Mouse (Mus musculus): ENCODE results near the gene Borcs6. TPM values are rescaled to one million over a fixed set of nuclear protein-coding genes. Genes with fewer than 3 reads are reported as not detected.
A peak's percentile ranks its signal among the peaks of the same experiment; 100 is the strongest.

Borcs6 gene
- total and polyA plus RNA-seq, 2 experiments from 2014 or later: 20.9 to 32.8 TPM

GRCm38 (mm10) chr11:69020691-69021090, 38.8 kb upstream of the Borcs6 start:
- DNase-seq (no peak), ATAC-seq (no peak)
- Histone ChIP-seq H3K36me3 (ENCODE audit: insufficient read depth) (peaks cover 44% of the 10 kb centered on the region), H3K27ac (ENCODE audit: low read depth, low read length) (no peak overlapping the region), H3K4me3 (ENCODE audit: low read depth, low read length) (no peak overlapping the region), H3K4me1 (ENCODE audit: insufficient read depth) (peaks cover 7% of the 10 kb centered on the region), H3K4me2 (ENCODE audit: low read depth) (no peak overlapping the region), H3K9ac (no peak overlapping the region), H3K27me3 (ENCODE audit: insufficient read depth, low read length) (no peaks in the 10 kb centered on the region), H3K9me3 (ENCODE audit: low read length) (no peaks in the 10 kb centered on the region)
- no peak for TF ChIP-seq CTCF (IDR thresholded peaks at IDR 0.05; ENCODE audit: low read depth)

GRCm38 (mm10) chr11:69026562-69026961, 33.0 kb upstream of the Borcs6 start:
- H3K9ac ChIP-seq: no peak overlapping the region
- no peak overlapping the region for H3K4me2 ChIP-seq (ENCODE audit: low read depth)
- H3K27me3 ChIP-seq (ENCODE audit: insufficient read depth, low read length): no peaks in the 10 kb centered on the region
- no peak overlapping the region for H3K4me3 ChIP-seq (ENCODE audit: low read depth, low read length)
- H3K27ac ChIP-seq (ENCODE audit: low read depth, low read length): no peak overlapping the region
- H3K36me3 ChIP-seq (ENCODE audit: insufficient read depth): peaks cover 93% of the 10 kb centered on the region
- TF ChIP-seq CTCF (IDR thresholded peaks at IDR 0.05; ENCODE audit: low read depth): no peak
- DNase-seq (no peak), ATAC-seq (no peak)
- H3K9me3 ChIP-seq (ENCODE audit: low read length): no peaks in the 10 kb centered on the region
- no peaks in the 10 kb centered on the region for H3K4me1 ChIP-seq (ENCODE audit: insufficient read depth)
- WGBS: 97% methylated on average over 3 of the region's 3 CpGs

- Histone ChIP-seq H3K27me3 (ENCODE audit: insufficient read depth, low read length) (no peaks in the 10 kb centered on the region), H3K9me3 (ENCODE audit: low read length) (no peaks in the 10 kb centered on the region), H3K27ac (ENCODE audit: low read depth, low read length) (no peak overlapping the region), H3K4me3 (ENCODE audit: low read depth, low read length) (no peak overlapping the region), H3K4me1 (ENCODE audit: insufficient read depth) (no peaks in the 10 kb centered on the region), H3K36me3 (ENCODE audit: insufficient read depth) (peaks cover 87% of the 10 kb centered on the region), H3K4me2 (ENCODE audit: low read depth) (no peak overlapping the region), H3K9ac (no peak overlapping the region)
- DNase-seq (no peak), ATAC-seq (no peak)
- 64% methylated on average over 2 of the region's 2 CpGs for WGBS
- TF ChIP-seq CTCF (IDR thresholded peaks at IDR 0.05; ENCODE audit: low read depth): peak; percentile 46
These were observed 30.7 kb upstream of the Borcs6 start for GRCm38 (mm10) chr11:69028805-69029204.

- Histone ChIP-seq H3K4me2 (ENCODE audit: low read depth) (no peak overlapping the region), H3K9ac (no peak overlapping the region), H3K36me3 (ENCODE audit: insufficient read depth) (peaks cover 54% of the 10 kb centered on the region), H3K27me3 (ENCODE audit: insufficient read depth, low read length) (no peaks in the 10 kb centered on the region), H3K4me3 (ENCODE audit: low read depth, low read length) (no peak overlapping the region), H3K4me1 (ENCODE audit: insufficient read depth) (peaks cover 10% of the 10 kb centered on the region; the same call in 1 of the 2 replicates), H3K27ac (ENCODE audit: low read depth, low read length) (no peak overlapping the region), H3K9me3 (ENCODE audit: low read length) (no peaks in the 10 kb centered on the region)
- DNase-seq (no peak), ATAC-seq (no peak)
- 85% methylated on average over 9 of the region's 9 CpGs for WGBS
- TF ChIP-seq CTCF (IDR thresholded peaks at IDR 0.05; ENCODE audit: low read depth): no peak
These were observed 26.0 kb upstream of the Borcs6 start for GRCm38 (mm10) chr11:69033552-69033951.

GRCm38 (mm10) chr11:69034585-69034984, 24.9 kb upstream of the Borcs6 start:
- Histone ChIP-seq H3K4me3 (ENCODE audit: low read depth, low read length) (no peak overlapping the region), H3K36me3 (ENCODE audit: insufficient read depth) (peaks cover 44% of the 10 kb centered on the region), H3K27ac (ENCODE audit: low read depth, low read length) (no peak overlapping the region), H3K27me3 (ENCODE audit: insufficient read depth, low read length) (no peaks in the 10 kb centered on the region), H3K9ac (no peak overlapping the region), H3K4me1 (ENCODE audit: insufficient read depth) (peaks cover 19% of the 10 kb centered on the region; the same call in 1 of the 2 replicates), H3K4me2 (ENCODE audit: low read depth) (no peak overlapping the region), H3K9me3 (ENCODE audit: low read length) (no peaks in the 10 kb centered on the region)
- no peak for TF ChIP-seq CTCF (IDR thresholded peaks at IDR 0.05; ENCODE audit: low read depth)
- WGBS: 93% methylated on average over 3 of the region's 3 CpGs
- no peak for ATAC-seq
- no peak for DNase-seq

- H3K4me2 ChIP-seq (ENCODE audit: low read depth): peak overlapping the region; percentile 53
- H3K36me3 ChIP-seq (ENCODE audit: insufficient read depth): peaks cover 37% of the 10 kb centered on the region
- peak overlapping the region; percentile 84 for H3K27ac ChIP-seq (ENCODE audit: low read depth, low read length)
- H3K4me1 ChIP-seq (ENCODE audit: insufficient read depth): peaks cover 19% of the 10 kb centered on the region; the same call in 1 of the 2 replicates
- ATAC-seq: no peak
- no peak overlapping the region for H3K9ac ChIP-seq
- 80% methylated on average over 9 of the region's 9 CpGs for WGBS
- TF ChIP-seq CTCF (IDR thresholded peaks at IDR 0.05; ENCODE audit: low read depth): no peak
- no peaks in the 10 kb centered on the region for H3K27me3 ChIP-seq (ENCODE audit: insufficient read depth, low read length)
- DNase-seq: no peak
- no peaks in the 10 kb centered on the region for H3K9me3 ChIP-seq (ENCODE audit: low read length)
- H3K4me3 ChIP-seq (ENCODE audit: low read depth, low read length): no peak overlapping the region
These were observed 24.1 kb upstream of the Borcs6 start for GRCm38 (mm10) chr11:69035411-69035810.

GRCm38 (mm10) chr11:69035849-69036248, 23.7 kb upstream of the Borcs6 start:
- Histone ChIP-seq H3K9me3 (ENCODE audit: low read length) (no peaks in the 10 kb centered on the region), H3K36me3 (ENCODE audit: insufficient read depth) (peaks cover 33% of the 10 kb centered on the region), H3K27me3 (ENCODE audit: insufficient read depth, low read length) (no peaks in the 10 kb centered on the region), H3K4me2 (ENCODE audit: low read depth) (peak overlapping the region; percentile 53), H3K9ac (no peak overlapping the region), H3K4me1 (ENCODE audit: insufficient read depth) (peaks cover 19% of the 10 kb centered on the region; the same call in 1 of the 2 replicates), H3K4me3 (ENCODE audit: low read depth, low read length) (peak overlapping the region; percentile 75; the same call in 1 of the 2 replicates), H3K27ac (ENCODE audit: low read depth, low read length) (peak overlapping the region; percentile 84)
- ATAC-seq (peak; percentile 38), DNase-seq (peak; percentile 85)
- TF ChIP-seq CTCF (IDR thresholded peaks at IDR 0.05; ENCODE audit: low read depth): peak; percentile 78
- WGBS: 3% methylated on average over 8 of the region's 8 CpGs
